Mouse (Mus musculus) liver, embryonic 15.5 days (tissue): ENCODE measurements around the gene Trim42. TPM values are rescaled to one million over a fixed set of nuclear protein-coding genes. Genes with fewer than 3 reads are reported as not detected.

ENCODE experiments used
- ATAC-seq: fragments of 200-750 bp; cut with Nextera tagmentation; 2 replicates; pipeline ENCODE4 v1.8.0; 2017; ENCODE audit warnings: moderate number of reproducible peaks, mild to moderate bottlenecking, moderate library complexity; ENCODE audit not compliant: insufficient read depth
- H3K27ac ChIP-seq: fragments of 300-500 bp; sonication (generic); replicated peaks from 2 replicates; pipeline ENCODE4 v1.5.1; 2015; ENCODE audit warnings: mild to moderate bottlenecking, inconsistent platforms
- H3K27me3 ChIP-seq: fragments of 300-500 bp; sonication (generic); 2 replicates; pipeline ENCODE4 v1.6.1; 2015; ENCODE audit warnings: mild to moderate bottlenecking, inconsistent platforms
- H3K36me3 ChIP-seq: fragments of 300-500 bp; sonication (generic); replicated peaks from 2 replicates; pipeline ENCODE4 v1.6.1; 2015; ENCODE audit warnings: moderate library complexity, mild to moderate bottlenecking, inconsistent platforms
- H3K4me1 ChIP-seq: fragments of 300-500 bp; sonication (generic); replicated peaks from 2 replicates; pipeline ENCODE4 v1.6.1; 2015; ENCODE audit warnings: inconsistent platforms
- H3K4me2 ChIP-seq: fragments of 300-500 bp; sonication (generic); 2 replicates; pipeline ENCODE4 v1.6.1; 2015; ENCODE audit warnings: moderate library complexity, mild to moderate bottlenecking, inconsistent platforms
- H3K4me3 ChIP-seq: fragments of 300-500 bp; sonication (generic); replicated peaks from 2 replicates; pipeline ENCODE4 v1.5.1; 2015; ENCODE audit warnings: mild to moderate bottlenecking, inconsistent platforms
- H3K9ac ChIP-seq: fragments of 300-500 bp; sonication (generic); 2 replicates; pipeline ENCODE4 v1.6.1; 2015; ENCODE audit warnings: moderate library complexity, mild to moderate bottlenecking, inconsistent platforms
- H3K9me3 ChIP-seq: fragments of 300-500 bp; sonication (generic); replicated peaks from 2 replicates; pipeline ENCODE4 v1.6.1; 2016; ENCODE audit warnings: inconsistent platforms
- WGBS: fragments of 180-500 bp; shearing (Covaris S2); methylation state at CpG from one replicate; pipeline ENCODE4 v1.1.7; 2015; ENCODE audit warnings: mixed read lengths; ENCODE audit not compliant: insufficient replicate concordance; 5-methylcytosine and 5-hydroxymethylcytosine counted together
- polyA plus RNA-seq: library from polyadenylated mRNA; unstranded; fragments of >200 nt; fragmentation: Nextera tagmentation; extraction: Ambion mirVana; gene quantifications from 2 replicates; pipeline ENCODE4 v1.2.1, GENCODE M21; 2015

The Trim42 gene
- polyA plus RNA-seq, 1 experiment from 2014 or later, result not detected

DNA sequence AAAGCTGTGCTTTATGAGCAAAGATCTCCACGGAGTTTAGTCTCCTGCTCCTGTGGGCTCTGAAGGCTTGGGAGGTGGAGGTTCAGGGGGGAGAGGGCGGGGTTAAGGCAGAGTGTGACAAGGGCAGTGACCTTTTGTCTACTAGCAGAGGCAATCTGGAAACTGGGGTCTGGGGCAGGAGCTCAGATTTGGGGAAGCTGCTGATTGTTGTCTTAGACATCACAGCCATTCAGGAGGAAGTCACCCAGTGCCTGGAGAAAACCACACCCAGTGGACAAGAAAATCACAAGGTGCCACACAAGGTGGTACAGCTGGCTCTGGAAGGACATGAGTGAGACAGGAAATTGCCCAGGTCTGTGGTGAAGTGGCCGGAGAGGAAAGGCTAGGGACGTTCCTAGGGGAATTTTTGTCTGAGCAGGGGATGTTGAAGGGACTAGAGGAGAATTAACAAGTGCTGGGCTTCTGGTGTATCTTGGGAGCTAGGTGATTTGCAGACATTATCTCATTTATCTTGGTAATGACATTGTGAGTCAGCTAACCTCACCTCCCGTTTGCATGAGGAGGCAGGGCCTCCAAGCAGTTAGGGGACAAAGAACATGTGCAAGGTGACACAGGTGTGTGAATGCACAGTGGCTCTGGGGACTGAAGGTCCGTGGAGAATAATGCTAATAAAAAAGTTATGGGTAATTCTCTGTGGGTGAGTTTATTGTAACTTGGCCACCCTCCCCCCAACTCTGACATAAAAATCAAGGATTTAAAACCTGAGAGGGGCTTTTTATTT, 61.9 kb downstream of the Trim42 start:
- Histone ChIP-seq H3K9me3 (no peaks in the 10 kb centered on the region), H3K9ac (no peak overlapping the region)
- WGBS, result 23% methylated on average over 6 of the region's 6 CpGs

More for the DNA sequence above, 61.9 kb downstream of the Trim42 start:
- ATAC-seq, result no peak
- Histone ChIP-seq H3K36me3 (no peaks in the 10 kb centered on the region), H3K4me2 (no peak overlapping the region), H3K4me1 (no peaks in the 10 kb centered on the region), H3K4me3 (no peak overlapping the region), H3K27ac (no peak overlapping the region), H3K27me3 (no peaks in the 10 kb centered on the region)
